Mouse (Mus musculus): ENCODE data around the gene Ccdc127. TPM values are rescaled to one million over a fixed set of nuclear protein-coding genes. Genes with fewer than 3 reads are reported as not detected.

Gene Ccdc127
- polyA plus RNA-seq, 1 experiment from 2014 or later: 33.1 TPM

DNA sequence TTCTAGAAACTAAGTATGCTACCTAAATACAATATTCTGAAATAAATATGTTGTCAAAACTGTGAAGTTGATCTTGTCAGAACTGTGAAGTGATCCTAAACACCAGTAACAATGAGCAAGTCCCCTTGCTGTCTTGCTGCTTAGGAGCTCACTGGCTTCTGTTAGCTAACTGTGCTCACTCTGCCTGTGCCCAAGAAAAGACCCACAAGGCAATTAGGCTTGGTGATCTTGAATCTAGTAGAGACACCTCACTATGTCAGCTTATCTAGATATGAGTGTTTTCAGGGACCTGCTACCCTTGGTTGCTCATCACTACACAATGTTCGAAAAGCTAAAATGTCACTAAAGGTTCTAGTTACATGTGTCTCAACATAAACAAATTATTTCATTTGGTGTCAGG lies 44.3 kb upstream of the Ccdc127 start:
- WGBS: 96% methylated on average over 1 of the region's 1 CpGs
- Histone ChIP-seq H3K9ac (ENCODE audit: low read length) (no peak overlapping the region), H3K4me3 (ENCODE audit: low read depth, low read length) (no peak overlapping the region), H3K27ac (replicated peaks) (no peak overlapping the region), H3K27me3 (ENCODE audit: control insufficient read depth, insufficient read depth, low read length) (no peaks in the 10 kb centered on the region), H3K9me3 (ENCODE audit: control insufficient read depth, low read length) (no peaks in the 10 kb centered on the region), H3K36me3 (ENCODE audit: control insufficient read depth, insufficient read depth, low read length) (peaks cover 31% of the 10 kb centered on the region), H3K4me1 (replicated peaks; ENCODE audit: control insufficient read depth, insufficient read depth) (no peaks in the 10 kb centered on the region), H3K4me2 (replicated peaks; ENCODE audit: low read depth) (no peak overlapping the region)
- no peak for ATAC-seq (ENCODE audit: low FRiP score, low TSS enrichment)
- TF ChIP-seq CTCF (IDR thresholded peaks at IDR 0.05; ENCODE audit: low read depth): no peak
- TF ChIP-seq EP300 (optimal IDR thresholded peaks at IDR 0.05): no peak
- DNase-seq (ENCODE audit: low spot score): no peak

- TF ChIP-seq CTCF (IDR thresholded peaks at IDR 0.05; ENCODE audit: low read depth): no peak
- TF ChIP-seq EP300 (optimal IDR thresholded peaks at IDR 0.05): no peak
- Histone ChIP-seq H3K4me3 (ENCODE audit: low read depth, low read length) (no peak overlapping the region), H3K4me2 (replicated peaks; ENCODE audit: low read depth) (no peak overlapping the region), H3K27me3 (ENCODE audit: control insufficient read depth, insufficient read depth, low read length) (no peaks in the 10 kb centered on the region), H3K9me3 (ENCODE audit: control insufficient read depth, low read length) (no peaks in the 10 kb centered on the region), H3K9ac (ENCODE audit: low read length) (no peak overlapping the region), H3K4me1 (replicated peaks; ENCODE audit: control insufficient read depth, insufficient read depth) (no peaks in the 10 kb centered on the region), H3K27ac (replicated peaks) (no peak overlapping the region), H3K36me3 (ENCODE audit: control insufficient read depth, insufficient read depth, low read length) (peaks cover 4% of the 10 kb centered on the region; the same call in 1 of the 2 replicates)
- 92% methylated on average over 3 of the region's 3 CpGs for WGBS
- DNase-seq (ENCODE audit: low spot score): no peak
- ATAC-seq (ENCODE audit: low FRiP score, low TSS enrichment): no peak
Measured at GRCm38 (mm10) chr13:74314616-74315015, 35.5 kb upstream of the Ccdc127 start.

- Histone ChIP-seq H3K36me3 (ENCODE audit: control insufficient read depth, insufficient read depth, low read length) (peaks cover 3% of the 10 kb centered on the region; the same call in 1 of the 2 replicates), H3K27ac (replicated peaks) (peak overlapping the region; percentile 89), H3K4me3 (ENCODE audit: low read depth, low read length) (peak overlapping the region; percentile 89), H3K9me3 (ENCODE audit: control insufficient read depth, low read length) (no peaks in the 10 kb centered on the region), H3K4me2 (replicated peaks; ENCODE audit: low read depth) (peak overlapping the region; percentile 78), H3K9ac (ENCODE audit: low read length) (peak overlapping the region; percentile 91), H3K27me3 (ENCODE audit: control insufficient read depth, insufficient read depth, low read length) (no peaks in the 10 kb centered on the region), H3K4me1 (replicated peaks; ENCODE audit: control insufficient read depth, insufficient read depth) (no peaks in the 10 kb centered on the region)
- WGBS: 9% methylated on average over 4 of the region's 4 CpGs
- ATAC-seq (ENCODE audit: low FRiP score, low TSS enrichment) (no peak), DNase-seq (ENCODE audit: low spot score) (no peak)
- TF ChIP-seq CTCF (IDR thresholded peaks at IDR 0.05; ENCODE audit: low read depth): no peak
Measured at GRCm38 (mm10) chr13:74316386-74316785, 33.7 kb upstream of the Ccdc127 start.

- WGBS: 2% methylated on average over 15 of the region's 15 CpGs
- Histone ChIP-seq H3K4me1 (replicated peaks; ENCODE audit: control insufficient read depth, insufficient read depth) (no peaks in the 10 kb centered on the region), H3K27ac (replicated peaks) (peak overlapping the region; percentile 89), H3K4me2 (replicated peaks; ENCODE audit: low read depth) (peak overlapping the region; percentile 78), H3K9me3 (ENCODE audit: control insufficient read depth, low read length) (no peaks in the 10 kb centered on the region), H3K4me3 (ENCODE audit: low read depth, low read length) (peak overlapping the region; percentile 89), H3K36me3 (ENCODE audit: control insufficient read depth, insufficient read depth, low read length) (peaks cover 3% of the 10 kb centered on the region; the same call in 1 of the 2 replicates), H3K27me3 (ENCODE audit: control insufficient read depth, insufficient read depth, low read length) (no peaks in the 10 kb centered on the region), H3K9ac (ENCODE audit: low read length) (peak overlapping the region; percentile 91)
- DNase-seq (ENCODE audit: low spot score) (no peak), ATAC-seq (ENCODE audit: low FRiP score, low TSS enrichment) (no peak; the same call in 1 of the 2 replicates)
- no peak for TF ChIP-seq EP300 (optimal IDR thresholded peaks at IDR 0.05)
Measured at GRCm38 (mm10) chr13:74316789-74317169, 33.3 kb upstream of the Ccdc127 start.

GRCm38 (mm10) chr13:74317170-74317849 lies 32.8 kb upstream of the Ccdc127 start, which contains the start of gene Pdcd6:
TSS of gene Pdcd6 (minus strand) at chr13:74317580.
- no peak for TF ChIP-seq CTCF (IDR thresholded peaks at IDR 0.05; ENCODE audit: low read depth)
- no peak for TF ChIP-seq EP300 (optimal IDR thresholded peaks at IDR 0.05)
- Histone ChIP-seq H3K27me3 (ENCODE audit: control insufficient read depth, insufficient read depth, low read length) (no peaks in the 10 kb centered on the region), H3K4me3 (ENCODE audit: low read depth, low read length) (peak within 1 kb of the TSS; percentile 89), H3K4me1 (replicated peaks; ENCODE audit: control insufficient read depth, insufficient read depth) (no peaks in the 10 kb centered on the region), H3K4me2 (replicated peaks; ENCODE audit: low read depth) (peak within 1 kb of the TSS; percentile 78), H3K27ac (replicated peaks) (peak within 1 kb of the TSS; percentile 89), H3K36me3 (ENCODE audit: control insufficient read depth, insufficient read depth, low read length) (peaks cover 9% of the 10 kb centered on the region), H3K9ac (ENCODE audit: low read length) (peak within 1 kb of the TSS; percentile 91), H3K9me3 (ENCODE audit: control insufficient read depth, low read length) (no peaks in the 10 kb centered on the region)
- peak; percentile 98 for DNase-seq (ENCODE audit: low spot score)
- WGBS: under 1% methylated on average over 36 of the region's 36 CpGs
- peak; percentile 99 for ATAC-seq (ENCODE audit: low FRiP score, low TSS enrichment)

- no peak overlapping the region for H3K27ac ChIP-seq (replicated peaks)
- H3K36me3 ChIP-seq (ENCODE audit: control insufficient read depth, insufficient read depth, low read length): peaks cover 32% of the 10 kb centered on the region
- no peak for DNase-seq (ENCODE audit: low spot score)
- no peak for TF ChIP-seq CTCF (IDR thresholded peaks at IDR 0.05; ENCODE audit: low read depth)
- no peak for TF ChIP-seq EP300 (optimal IDR thresholded peaks at IDR 0.05)
- H3K27me3 ChIP-seq (ENCODE audit: control insufficient read depth, insufficient read depth, low read length): no peaks in the 10 kb centered on the region
- H3K4me1 ChIP-seq (replicated peaks; ENCODE audit: control insufficient read depth, insufficient read depth): no peaks in the 10 kb centered on the region
- H3K9me3 ChIP-seq (ENCODE audit: control insufficient read depth, low read length): no peaks in the 10 kb centered on the region
- H3K9ac ChIP-seq (ENCODE audit: low read length): no peak overlapping the region
- no peak overlapping the region for H3K4me3 ChIP-seq (ENCODE audit: low read depth, low read length)
- no peak overlapping the region for H3K4me2 ChIP-seq (replicated peaks; ENCODE audit: low read depth)
- ATAC-seq (ENCODE audit: low FRiP score, low TSS enrichment): no peak
Measured at GRCm38 (mm10) chr13:74329321-74329720, 20.8 kb upstream of the Ccdc127 start.

All from stomach, postnatal 0 days (tissue).